Mouse (Mus musculus) intestine, postnatal 0 days (tissue): ENCODE measurements around the gene Zfand3. TPM values are rescaled to one million over a fixed set of nuclear protein-coding genes. Genes with fewer than 3 reads are reported as not detected.

ENCODE experiments used
- ATAC-seq: fragments of 200-750 bp; cut with Nextera tagmentation; 2 replicates; pipeline ENCODE4 v1.8.0; 2017; ENCODE audit warnings: mild to moderate bottlenecking, moderate TSS enrichment, moderate library complexity
- H3K27ac ChIP-seq: fragments of 300-500 bp; sonication (generic); 2 replicates; pipeline ENCODE4 v1.5.1; 2014; ENCODE audit warnings: mild to moderate bottlenecking, low read depth, low read length, moderate library complexity
- H3K27me3 ChIP-seq: fragments of 300-500 bp; sonication (generic); replicated peaks from 2 replicates; pipeline ENCODE4 v1.6.1; 2014; ENCODE audit warnings: low read length, mixed read lengths; ENCODE audit not compliant: control insufficient read depth, insufficient read depth
- H3K36me3 ChIP-seq: fragments of 300-500 bp; sonication (generic); 2 replicates; pipeline ENCODE4 v1.6.1; 2014; ENCODE audit warnings: mild to moderate bottlenecking, moderate library complexity; ENCODE audit not compliant: control insufficient read depth, insufficient read depth
- H3K4me1 ChIP-seq: fragments of 300-500 bp; sonication (generic); replicated peaks from 2 replicates; pipeline ENCODE4 v1.6.1; 2014; ENCODE audit warnings: antibody characterized with exemption, low read length, mixed read lengths; ENCODE audit not compliant: control insufficient read depth, insufficient read depth
- H3K4me2 ChIP-seq: fragments of 300-500 bp; sonication (generic); replicated peaks from 2 replicates; pipeline ENCODE4 v1.6.1; 2014; ENCODE audit warnings: low read depth, mild to moderate bottlenecking, moderate library complexity
- H3K4me3 ChIP-seq: fragments of 300-500 bp; sonication (generic); 2 replicates; pipeline ENCODE4 v1.5.1; 2014; ENCODE audit warnings: low read depth, low read length
- H3K9ac ChIP-seq: fragments of 300-500 bp; sonication (generic); 2 replicates; pipeline ENCODE4 v1.6.1; 2014; ENCODE audit warnings: mild to moderate bottlenecking, low read depth, low read length
- H3K9me3 ChIP-seq: fragments of 300-500 bp; sonication (generic); 2 replicates; pipeline ENCODE4 v1.6.1; 2016; ENCODE audit warnings: mixed run types; ENCODE audit not compliant: control insufficient read depth
- CTCF ChIP-seq: sonication (generic); IDR thresholded peaks from 2 replicates; pipeline ENCODE4 v1.5.1; 2016; ENCODE audit warnings: low read depth, mild to moderate bottlenecking, control low read depth, antibody characterized with exemption, moderate library complexity
- WGBS: fragments of 180-500 bp; shearing (Covaris S2); extraction: QIAGEN DNeasy Blood & Tissue Kit; methylation state at CpG from one replicate; pipeline ENCODE4 v1.1.7; 2014; 5-methylcytosine and 5-hydroxymethylcytosine counted together
- polyA plus RNA-seq: library from polyadenylated mRNA; unstranded; fragments of >200 nt; fragmentation: Nextera tagmentation; extraction: Ambion mirVana; gene quantifications from 2 replicates; pipeline ENCODE4 v1.2.1, GENCODE M21; 2015

The Zfand3 gene
- polyA plus RNA-seq, 1 experiment from 2014 or later = 38.0 TPM

- no peaks in the 10 kb centered on the region for H3K36me3 ChIP-seq
- H3K27me3 ChIP-seq = no peaks in the 10 kb centered on the region
- ATAC-seq = no peak
- H3K9me3 ChIP-seq = no peaks in the 10 kb centered on the region
- no peak for TF ChIP-seq CTCF
- H3K4me2 ChIP-seq = no peak overlapping the region
- WGBS = 81% methylated on average over 1 of the region's 1 CpGs
- no peak overlapping the region for H3K9ac ChIP-seq
- 0 out of 2 replicates have a peak, but pooled peaks cover 2% of the 10 kb centered on the region for H3K4me1 ChIP-seq
- H3K27ac ChIP-seq = no peak overlapping the region
- no peak overlapping the region for H3K4me3 ChIP-seq
Observed at GRCm38 (mm10) chr17:30147897-30148296, 143.4 kb downstream of the Zfand3 start.

DNA sequence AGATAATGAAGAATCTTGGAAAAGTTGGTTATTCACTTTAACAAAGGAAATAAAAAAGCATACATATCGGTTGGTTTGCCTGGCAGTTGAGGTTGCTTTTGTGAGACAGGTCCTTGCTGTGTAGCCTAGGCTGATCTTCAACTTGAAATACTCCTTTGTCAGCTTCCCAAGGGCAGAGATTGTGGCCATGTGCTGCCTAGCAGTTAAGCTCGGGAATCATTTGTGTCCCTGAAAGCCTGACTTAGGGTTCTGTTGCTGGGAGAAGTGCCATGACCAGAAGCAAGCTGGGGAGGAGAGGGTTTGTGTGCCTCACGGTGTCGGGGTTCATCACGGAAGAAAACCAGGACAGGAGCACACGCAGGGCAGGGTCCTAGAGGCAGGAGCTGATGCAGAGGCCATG lies 143.8 kb downstream of the Zfand3 start:
- no peaks in the 10 kb centered on the region for H3K27me3 ChIP-seq
- H3K36me3 ChIP-seq = no peaks in the 10 kb centered on the region
- TF ChIP-seq CTCF = no peak
- no peak overlapping the region for H3K4me2 ChIP-seq
- 0 out of 2 replicates have a peak, but pooled peaks cover 2% of the 10 kb centered on the region for H3K4me1 ChIP-seq
- H3K9ac ChIP-seq = no peak overlapping the region
- no peaks in the 10 kb centered on the region for H3K9me3 ChIP-seq
- 68% methylated on average over 6 of the region's 6 CpGs for WGBS
- ATAC-seq = no peak
- no peak overlapping the region for H3K27ac ChIP-seq
- no peak overlapping the region for H3K4me3 ChIP-seq

DNA sequence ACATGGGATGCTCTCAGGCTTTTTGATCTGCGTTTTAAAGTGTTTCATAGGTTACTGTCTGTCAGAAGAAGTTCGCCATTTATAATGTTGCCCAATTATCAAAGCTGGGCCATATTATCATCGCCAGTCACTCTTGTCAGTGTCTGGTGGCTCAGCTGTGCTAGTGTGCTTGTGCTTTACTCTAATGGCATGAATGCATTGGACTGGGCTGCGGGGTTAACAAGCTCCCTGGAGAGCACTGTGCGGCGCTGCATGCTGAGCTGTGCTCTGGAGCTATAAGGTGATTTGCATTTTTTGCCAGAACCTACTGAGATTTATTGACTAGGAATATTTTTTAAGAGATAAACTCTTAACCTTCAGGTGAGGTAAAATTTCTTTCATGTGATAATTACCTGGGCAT lies 145.4 kb downstream of the Zfand3 start:
- no peaks in the 10 kb centered on the region for H3K9me3 ChIP-seq
- no peak overlapping the region for H3K4me2 ChIP-seq
- H3K27ac ChIP-seq = no peak overlapping the region
- no peak overlapping the region for H3K4me3 ChIP-seq
- no peaks in the 10 kb centered on the region for H3K4me1 ChIP-seq
- no peak for ATAC-seq
- no peaks in the 10 kb centered on the region for H3K36me3 ChIP-seq
- WGBS = 76% methylated on average over 6 of the region's 6 CpGs
- no peak for TF ChIP-seq CTCF
- no peak overlapping the region for H3K9ac ChIP-seq
- H3K27me3 ChIP-seq = no peaks in the 10 kb centered on the region

GRCm38 (mm10) chr17:30154144-30154543 lies 149.6 kb downstream of the Zfand3 start:
- Histone ChIP-seq H3K27ac (no peak overlapping the region), H3K4me1 (no peaks in the 10 kb centered on the region), H3K4me2 (no peak overlapping the region), H3K27me3 (no peaks in the 10 kb centered on the region), H3K9ac (no peak overlapping the region), H3K36me3 (no peaks in the 10 kb centered on the region), H3K4me3 (no peak overlapping the region), H3K9me3 (no peaks in the 10 kb centered on the region)
- no peak for TF ChIP-seq CTCF
- 82% methylated on average over 4 of the region's 4 CpGs for WGBS
- ATAC-seq = no peak

GRCm38 (mm10) chr17:30154861-30155260 lies 150.3 kb downstream of the Zfand3 start:
- no peaks in the 10 kb centered on the region for H3K27me3 ChIP-seq
- 63% methylated on average over 1 of the region's 1 CpGs for WGBS
- H3K9me3 ChIP-seq = no peaks in the 10 kb centered on the region
- H3K27ac ChIP-seq = no peak overlapping the region
- no peaks in the 10 kb centered on the region for H3K4me1 ChIP-seq
- no peak for TF ChIP-seq CTCF
- no peak for ATAC-seq
- H3K4me3 ChIP-seq = no peak overlapping the region
- no peak overlapping the region for H3K9ac ChIP-seq
- no peaks in the 10 kb centered on the region for H3K36me3 ChIP-seq
- H3K4me2 ChIP-seq = no peak overlapping the region

DNA sequence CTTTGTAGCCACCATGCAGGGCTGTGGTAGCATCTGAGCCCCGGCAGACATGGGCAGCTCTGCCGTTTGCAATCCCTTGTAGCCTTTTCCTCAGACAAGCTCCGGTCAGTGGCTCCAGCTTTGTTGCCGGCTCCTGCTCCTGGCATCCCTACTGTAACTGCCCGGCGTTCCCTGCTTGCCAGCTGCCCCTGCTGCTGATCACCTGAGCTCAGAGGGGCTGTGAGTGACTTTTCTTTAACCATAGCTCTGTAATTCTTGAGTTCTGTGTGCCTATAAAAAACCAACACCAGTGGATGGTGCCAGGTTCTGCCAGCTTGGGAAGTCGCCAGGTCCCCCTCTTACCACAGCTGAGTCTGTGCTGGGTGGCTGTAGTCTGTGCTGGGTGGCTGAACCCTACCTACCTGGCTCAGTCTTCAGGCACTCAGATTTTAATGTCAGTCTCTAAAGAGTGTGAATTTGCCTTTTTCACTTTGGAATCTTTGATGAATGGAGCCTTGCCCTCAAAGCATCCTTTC lies 150.9 kb downstream of the Zfand3 start:
- Histone ChIP-seq H3K4me3 (no peak overlapping the region), H3K36me3 (no peaks in the 10 kb centered on the region), H3K27ac (no peak overlapping the region), H3K9me3 (no peaks in the 10 kb centered on the region), H3K9ac (no peak overlapping the region), H3K4me2 (no peak overlapping the region), H3K4me1 (no peaks in the 10 kb centered on the region), H3K27me3 (no peaks in the 10 kb centered on the region)
- no peak for ATAC-seq
- TF ChIP-seq CTCF = no peak
- WGBS = 69% methylated on average over 7 of the region's 7 CpGs
